Mouse (Mus musculus) olfactory bulb, adult 2 months (tissue): ENCODE measurements around the gene Plekhg6.

Source experiments
- CTCF ChIP-seq: fragments of 200-500 bp; IDR thresholded peaks from 2 replicates; pipeline ENCODE4 v1.5.1; 2012; ENCODE audit warnings: low read depth, mild to moderate bottlenecking, low read length, moderate library complexity; ENCODE audit not compliant: insufficient read depth
- POLR2A ChIP-seq: fragments of 200-500 bp; IDR thresholded peaks from 2 replicates; pipeline ENCODE4 v1.6.1; 2012; ENCODE audit warnings: mild to moderate bottlenecking, low read depth, low read length, moderate library complexity; ENCODE audit not compliant: insufficient read depth

- TF ChIP-seq CTCF (no peak), POLR2A (no peak)
Observed at GRCm38 (mm10) chr6:125323547-125323946, 57.0 kb downstream of the Plekhg6 start.
